Mouse (Mus musculus): ENCODE results near the gene Gm8994. TPM values are rescaled to one million over a fixed set of nuclear protein-coding genes. Genes with fewer than 3 reads are reported as not detected.

Gene Gm8994
- polyA plus RNA-seq, 1 experiment from 2014 or later, result not detected

DNA sequence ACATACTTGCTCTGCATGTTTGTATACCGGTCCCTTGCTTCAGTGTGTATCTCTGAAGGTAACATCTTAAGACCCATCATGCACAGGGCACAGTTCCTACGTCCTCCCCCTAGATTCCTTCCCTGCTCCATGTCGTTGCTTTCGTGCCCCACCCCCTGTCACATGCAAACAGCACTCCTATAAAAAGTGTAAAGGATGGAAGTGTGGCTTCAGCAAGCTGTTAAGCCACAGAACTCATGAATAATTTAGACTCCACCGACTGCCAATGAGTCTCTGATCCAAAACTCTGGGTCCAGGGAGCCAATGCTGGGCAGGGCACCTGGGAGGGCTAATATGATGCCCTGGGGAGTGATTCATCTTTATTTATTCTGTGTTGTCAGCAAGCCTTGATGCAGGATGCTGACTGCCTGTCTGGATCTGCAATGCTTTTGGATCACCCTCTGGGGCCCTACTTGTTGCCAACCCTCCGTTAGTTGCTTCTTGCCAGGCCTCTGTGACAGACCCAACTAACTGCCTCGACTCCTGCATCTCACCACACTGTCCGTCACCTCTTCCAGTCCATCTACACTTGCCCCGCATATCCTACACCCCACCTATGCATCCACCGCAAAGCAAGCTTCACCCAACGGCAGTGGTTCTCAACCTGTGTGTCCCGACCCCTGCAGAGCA lies 37.2 kb downstream of the Gm8994 start:
- Histone ChIP-seq H3K27ac (no peak overlapping the region), H3K36me3 (no peaks in the 10 kb centered on the region), H3K9me3 (no peaks in the 10 kb centered on the region), H3K4me1 (no peaks in the 10 kb centered on the region), H3K4me2 (replicated peaks) (no peak overlapping the region), H3K27me3 (replicated peaks) (no peaks in the 10 kb centered on the region), H3K9ac (no peak overlapping the region), H3K4me3 (no peak overlapping the region)
- ATAC-seq (ENCODE audit: low FRiP score, low read depth), result no peak
- WGBS, result 74% methylated on average over 12 of the region's 12 CpGs

DNA sequence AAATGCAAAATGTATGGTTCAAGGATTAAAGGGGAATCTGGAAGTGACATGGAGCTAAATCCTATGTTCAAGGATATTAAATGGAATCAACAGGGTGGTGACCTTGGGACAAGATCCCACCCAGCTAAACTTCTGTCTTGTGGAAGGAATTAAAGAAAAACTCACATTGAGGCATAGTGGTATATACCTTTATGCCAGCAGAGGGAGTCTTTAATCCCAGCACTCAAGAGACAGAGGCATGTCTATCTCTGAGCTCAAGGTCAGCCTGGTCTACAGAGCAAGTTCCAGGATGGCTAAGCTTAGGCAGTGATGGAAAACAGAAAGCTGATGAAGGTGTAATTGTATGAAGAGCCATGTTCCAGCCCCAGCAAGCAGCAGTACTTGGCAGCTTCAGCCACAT lies 48.8 kb downstream of the Gm8994 start:
- ATAC-seq (ENCODE audit: low FRiP score, low read depth), result no peak
- Histone ChIP-seq H3K4me2 (replicated peaks) (no peak overlapping the region), H3K27me3 (replicated peaks) (no peaks in the 10 kb centered on the region), H3K9ac (no peak overlapping the region), H3K27ac (no peak overlapping the region), H3K4me1 (no peaks in the 10 kb centered on the region), H3K36me3 (no peaks in the 10 kb centered on the region), H3K4me3 (no peak overlapping the region), H3K9me3 (no peaks in the 10 kb centered on the region)

Other genes with a start within 250 kb of the Gm8994 start
- gene Grin2b, start 154.0 kb upstream of the Gm8994 start, polyA plus RNA-seq (2016; fragmentation: Nextera tagmentation; extraction: Ambion mirVana), result 15.1 and 15.4 TPM in 2 replicates
- not detected in 2 replicates for gene E330021D16Rik, start 88.0 kb downstream of the Gm8994 start, polyA plus RNA-seq (2016; fragmentation: Nextera tagmentation; extraction: Ambion mirVana)
- 49.2 and 56.4 TPM in 2 replicates for gene Atf7ip, start 178.6 kb downstream of the Gm8994 start, polyA plus RNA-seq (2016; fragmentation: Nextera tagmentation; extraction: Ambion mirVana)